Mouse (Mus musculus): ENCODE results near the gene Rps28.
"Not testable (repeated sequence)": the region's sequence is repeated elsewhere in the genome, so short reads cannot be mapped to it uniquely, and the experiment has no call there.

DNA sequence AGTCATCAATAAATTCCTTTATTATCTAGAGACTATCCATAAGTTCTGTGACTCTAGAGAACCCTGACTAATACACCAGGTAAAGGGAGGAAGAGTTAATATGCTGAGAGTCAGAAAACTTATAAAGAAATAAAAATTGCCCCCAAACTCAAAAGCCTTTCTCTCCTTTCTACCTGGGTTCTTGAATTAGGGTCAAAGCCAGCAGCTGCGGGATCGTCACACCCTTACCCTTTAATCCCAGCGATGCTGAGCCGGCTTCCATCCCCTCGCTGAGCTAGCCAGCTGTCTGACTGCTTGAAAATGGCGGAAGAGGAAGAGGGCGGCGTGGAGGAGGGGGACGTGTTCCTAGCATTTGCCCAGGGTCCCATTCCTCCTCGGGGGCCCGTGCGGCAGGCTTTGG lies 49.2 kb upstream of the Rps28 start, which contains the start of gene Gm7029:
- TF ChIP-seq POLR2A (IDR thresholded peaks at IDR 0.05; ENCODE audit: borderline replicate concordance, insufficient read depth, low read length); CTCF (IDR thresholded peaks at IDR 0.05; ENCODE audit: borderline replicate concordance, insufficient read depth, low read depth, low read length): not testable (repeated sequence)
